Mouse (Mus musculus) heart, postnatal 25 days (tissue): ENCODE measurements around the gene Gnao1. TPM values are rescaled to one million over a fixed set of nuclear protein-coding genes. Genes with fewer than 3 reads are reported as not detected.

Experiments used
- DNase-seq: peaks from one replicate; pipeline ENCODE4 v3.0.0; 2022; ENCODE audit warnings: low spot score
- intact Hi-C: fragments of 180-260 bp; cut with DNase I; formaldehyde crosslinking; loops from one replicate; pipeline ENCODE4 v1.15.1; 2025
- total RNA-seq, 2 experiments: library from RNA; stranded (reverse); gene quantifications; 2 replicates each; pipeline ENCODE4 v1.2.3; 2021

Gnao1 gene
- total RNA-seq, 2 experiments from 2014 or later, result 26.0 to 27.4 TPM

DNA sequence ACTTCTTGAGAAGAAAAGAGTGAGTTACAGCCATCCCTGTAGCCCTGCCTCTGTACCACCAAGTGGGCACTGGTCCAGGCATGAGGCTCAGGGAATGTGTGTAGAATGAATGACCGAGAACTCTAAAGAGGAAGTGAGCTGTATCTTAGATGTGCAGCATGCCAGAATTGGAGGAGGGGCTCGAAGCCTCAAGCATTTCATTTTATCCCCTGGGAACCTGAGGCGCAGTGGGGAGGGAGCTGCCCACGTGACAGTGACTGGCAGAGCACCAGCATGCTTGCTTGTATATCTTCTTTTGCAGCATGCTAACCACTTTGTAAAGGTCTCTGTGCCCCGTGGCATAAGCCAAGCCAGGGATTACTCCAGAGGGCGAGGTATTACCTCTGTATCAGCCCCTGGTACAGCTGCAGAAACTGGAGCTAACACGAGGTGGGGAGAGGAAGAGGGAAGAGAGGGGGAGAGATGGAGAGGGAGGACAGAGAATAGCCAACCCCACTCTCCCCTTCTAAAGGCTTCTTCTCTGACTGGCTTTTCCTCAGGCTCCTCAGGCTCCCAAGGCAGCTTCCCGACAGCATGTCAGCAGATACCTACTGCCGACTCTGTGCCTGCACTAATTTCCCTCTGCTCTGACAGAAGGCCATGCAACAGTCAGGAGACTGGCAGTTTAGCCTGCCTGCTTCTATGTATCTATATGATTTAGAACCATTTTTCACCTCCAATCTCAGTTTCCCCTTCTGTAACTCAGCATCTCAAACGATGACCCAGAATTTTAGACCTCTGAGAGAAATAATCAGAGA lies 31.4 kb downstream of the Gnao1 start:
- DNase-seq, result peak; percentile 38
- intact Hi-C loops, result loop anchor here (5.0 to 10.0 kb wide), 3 partner anchors 91 to 246 kb away; no protein-coding TSS in a partner anchor

DNA sequence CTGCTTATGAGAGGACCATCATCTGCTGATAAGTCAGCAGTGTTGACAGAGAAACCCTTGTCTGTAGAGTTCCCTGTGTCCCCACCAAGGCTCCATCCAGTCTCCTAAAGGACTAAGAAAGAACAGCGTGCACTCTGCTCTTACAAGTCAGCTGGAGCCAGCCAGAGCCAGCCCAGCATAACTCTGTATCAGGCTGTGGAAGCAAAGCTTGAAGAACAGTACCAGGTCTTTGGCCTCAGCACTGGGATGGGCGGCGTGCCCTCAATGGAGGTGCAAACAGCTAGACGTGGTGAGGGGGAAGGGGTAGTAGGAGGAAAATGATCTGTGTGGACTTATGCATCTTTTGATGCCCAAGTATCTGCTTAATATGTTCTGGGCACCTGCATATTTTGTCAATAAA lies 32.8 kb downstream of the Gnao1 start:
- DNase-seq, result no peak
- intact Hi-C loops, result loop anchor here (5.0 to 10.0 kb wide), 3 partner anchors 90 to 248 kb away; no protein-coding TSS in a partner anchor

DNA sequence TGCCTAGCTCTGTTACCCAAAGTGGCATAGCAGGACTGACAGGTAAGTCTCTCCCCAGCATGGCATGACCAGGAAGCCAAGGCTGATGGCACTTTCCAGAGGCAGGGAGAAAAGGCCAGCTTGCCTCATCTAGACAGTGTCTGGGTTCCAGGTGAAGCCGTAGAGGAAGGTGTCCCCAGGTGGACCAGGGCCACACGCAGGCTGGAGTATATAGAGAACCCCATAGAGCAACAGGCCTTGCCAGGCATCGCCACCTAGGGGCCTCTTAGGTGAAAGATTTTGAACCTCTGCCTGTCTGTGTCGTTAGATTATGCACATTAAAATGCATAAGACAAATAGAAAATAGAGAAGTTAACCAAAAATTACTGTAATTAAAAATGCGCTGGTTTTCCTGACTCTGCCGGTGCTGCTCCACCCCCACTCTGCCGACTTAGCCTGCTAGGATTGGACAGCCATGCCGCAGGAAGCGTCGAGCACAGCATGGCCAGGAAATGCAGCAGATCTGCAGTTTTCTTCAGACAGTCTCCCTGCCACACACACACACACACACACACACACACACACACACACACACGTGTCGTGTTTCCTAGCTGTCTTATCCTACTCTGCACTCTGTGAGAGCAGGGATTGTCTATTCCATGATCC lies 34.2 kb downstream of the Gnao1 start:
- no peak for DNase-seq
- intact Hi-C loops, result loop anchor here (5.0 to 10.0 kb wide), 3 partner anchors 88 to 249 kb away; no protein-coding TSS in a partner anchor

DNA sequence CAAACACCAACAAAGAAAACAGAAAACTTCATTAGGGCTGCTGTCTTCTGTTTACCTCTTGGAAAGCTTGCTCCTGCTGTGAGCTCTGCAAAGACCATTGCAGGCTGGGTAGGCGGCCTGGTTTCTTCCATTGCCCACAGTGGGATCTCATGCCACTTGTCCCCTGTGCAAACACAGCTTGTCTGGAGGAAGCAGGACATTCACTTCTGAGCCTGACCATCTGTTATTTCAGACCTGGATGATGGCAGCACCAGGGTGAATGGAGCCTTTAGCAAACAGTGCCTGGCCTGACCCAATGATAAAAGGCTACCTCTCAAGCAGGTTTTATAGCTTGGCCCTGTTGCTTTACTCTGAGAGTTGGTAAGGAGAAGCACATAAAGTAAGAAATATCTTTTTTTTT lies 35.4 kb downstream of the Gnao1 start:
- DNase-seq, result no peak
- intact Hi-C loops, result loop anchor here (10.0 kb wide), 1 partner anchor 250 kb away; no protein-coding TSS in a partner anchor

DNA sequence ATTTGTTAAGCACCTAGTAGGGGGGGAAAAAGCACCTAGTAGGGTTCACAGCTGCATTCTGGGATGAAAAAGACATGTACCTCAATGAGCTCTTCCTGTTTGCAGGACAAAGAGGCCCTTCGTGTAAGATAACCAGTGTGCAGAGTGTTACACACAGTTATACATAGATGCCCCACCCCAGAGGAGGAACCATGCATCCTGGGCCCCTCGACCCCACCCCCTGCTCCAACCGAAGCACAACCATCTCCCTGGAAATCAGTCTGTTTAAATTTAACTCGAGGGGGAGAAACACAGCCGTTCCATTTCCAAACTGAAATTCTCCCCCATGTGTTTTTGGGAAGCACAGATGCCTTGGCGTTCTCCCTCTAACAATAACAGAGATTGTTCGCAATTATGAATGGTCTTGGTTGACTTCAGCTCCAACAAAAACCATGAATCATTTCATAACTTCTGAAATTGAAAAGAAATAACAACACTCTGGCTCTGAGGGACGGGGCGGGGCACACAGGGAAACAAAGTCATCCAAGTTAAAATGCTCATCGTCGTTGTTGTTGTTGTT lies 42.4 kb downstream of the Gnao1 start:
- intact Hi-C loops, result loop anchor here (2.0 kb wide), 1 partner anchor 17 kb away; no protein-coding TSS in a partner anchor

DNA sequence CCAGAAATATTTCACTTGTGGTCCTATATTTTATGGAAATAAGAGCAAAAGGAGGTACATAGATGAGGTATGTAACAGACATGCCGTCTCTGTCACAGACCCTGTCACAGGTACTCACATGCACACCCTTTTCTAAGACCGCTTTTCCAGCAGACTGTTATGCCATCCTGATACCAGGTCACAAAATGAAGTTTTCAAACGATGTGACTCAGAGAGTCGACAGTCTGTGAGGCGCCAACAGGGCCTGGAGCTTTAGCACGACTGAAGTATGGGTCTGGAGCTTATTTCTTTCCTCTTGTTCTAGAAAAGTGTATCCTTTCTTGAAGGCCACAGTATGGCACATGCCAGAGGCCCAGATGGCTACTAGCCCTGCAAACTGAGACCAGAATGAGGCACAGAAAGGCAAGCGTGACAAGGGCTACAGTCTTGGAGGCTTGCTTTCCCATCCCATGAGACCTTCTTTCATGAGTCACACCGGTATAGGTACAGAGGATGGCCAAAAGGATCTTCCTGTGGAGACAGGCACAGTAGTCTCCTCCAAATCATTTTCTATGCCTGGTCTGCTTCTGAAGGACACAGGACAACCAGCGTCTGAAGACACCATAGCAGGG lies 43.2 kb downstream of the Gnao1 start:
- no peak for DNase-seq
- intact Hi-C loops, result loop anchor here (2.0 kb wide), 1 partner anchor 16 kb away; no protein-coding TSS in a partner anchor

More for the DNA sequence above, 42.4 kb downstream of the Gnao1 start:
- DNase-seq, result no peak

DNA sequence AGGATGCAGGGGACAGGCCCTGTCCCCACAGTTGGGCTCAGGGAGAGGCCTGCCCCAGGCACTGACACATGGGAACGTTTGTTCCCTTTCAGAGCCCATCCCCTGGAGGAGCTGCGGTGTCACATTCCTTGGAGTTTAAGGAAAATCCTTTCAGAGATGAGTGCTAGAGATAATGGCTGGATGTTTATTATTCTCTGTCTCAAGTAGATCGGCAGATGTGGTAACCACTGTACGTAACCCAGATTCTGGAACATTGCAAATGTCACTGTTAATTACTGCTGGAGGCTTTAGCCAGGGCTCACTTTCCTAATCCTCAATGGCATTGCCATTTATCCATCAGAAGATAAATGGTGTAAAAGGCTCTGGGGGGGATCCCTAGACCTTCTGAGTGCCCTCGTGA lies 44.9 kb downstream of the Gnao1 start:
- no peak for DNase-seq
- intact Hi-C loops, result no loop called here

DNA sequence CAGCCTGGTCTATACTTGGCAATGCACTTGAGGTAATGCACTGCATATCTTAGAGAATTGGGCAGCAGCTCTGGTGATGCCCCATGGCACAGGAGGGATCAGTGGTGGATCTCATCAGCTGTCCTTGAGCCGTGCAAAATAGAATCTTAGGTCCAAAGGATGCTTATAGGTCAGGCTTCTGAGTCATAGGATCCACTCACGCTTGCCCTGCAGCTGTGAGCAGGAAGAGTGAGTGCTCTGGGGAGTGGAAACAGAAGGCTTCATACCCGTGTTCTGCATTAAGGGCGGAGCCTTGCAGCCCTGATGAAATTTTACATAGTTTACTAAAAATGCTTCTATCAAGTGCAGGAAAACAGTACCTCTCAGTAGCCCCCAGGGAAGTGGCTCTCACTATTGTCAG lies 45.5 kb downstream of the Gnao1 start:
- DNase-seq, result no peak
- intact Hi-C loops, result no loop called here

DNA sequence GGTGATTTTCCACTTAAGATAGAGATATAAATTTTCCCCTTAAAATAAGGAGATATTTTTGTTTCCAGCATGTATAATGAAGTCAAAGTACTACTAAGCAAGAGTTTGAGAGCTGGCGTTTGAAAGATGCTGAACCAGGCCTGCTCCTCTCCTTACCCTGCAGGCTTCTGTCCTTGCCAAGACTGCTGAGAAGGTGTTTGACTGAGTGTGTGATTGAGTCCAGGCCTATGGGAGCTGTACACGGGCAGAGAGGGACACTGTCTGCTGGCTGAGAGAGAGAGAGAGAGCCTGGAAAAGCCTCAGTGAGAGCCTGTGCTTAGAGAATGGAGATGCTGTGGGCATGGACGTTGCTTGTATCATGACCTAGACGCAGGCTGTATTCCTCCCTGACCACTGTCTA lies 47.4 kb downstream of the Gnao1 start:
- no peak for DNase-seq

DNA sequence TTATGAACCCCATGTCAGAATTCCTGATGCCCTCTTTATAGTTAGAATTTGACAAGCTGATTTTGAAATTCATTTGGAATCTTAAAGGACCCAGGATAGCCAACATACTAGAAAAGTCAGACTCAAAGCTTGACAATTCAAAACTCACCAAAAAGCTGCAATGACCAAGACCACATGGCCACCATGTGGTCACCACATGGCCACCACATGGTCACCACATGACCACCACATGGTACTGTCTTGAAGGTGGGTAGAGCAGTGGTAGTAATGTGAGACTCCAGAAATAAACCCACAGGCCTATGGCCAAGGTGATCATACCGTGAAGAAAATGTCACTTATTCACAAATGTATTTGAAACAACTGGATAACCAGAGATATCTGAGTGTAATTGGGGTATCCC lies 48.5 kb downstream of the Gnao1 start:
- DNase-seq, result no peak
- intact Hi-C loops, result no loop called here

More for the DNA sequence above, 47.4 kb downstream of the Gnao1 start:
- intact Hi-C loops, result no loop called here

DNA sequence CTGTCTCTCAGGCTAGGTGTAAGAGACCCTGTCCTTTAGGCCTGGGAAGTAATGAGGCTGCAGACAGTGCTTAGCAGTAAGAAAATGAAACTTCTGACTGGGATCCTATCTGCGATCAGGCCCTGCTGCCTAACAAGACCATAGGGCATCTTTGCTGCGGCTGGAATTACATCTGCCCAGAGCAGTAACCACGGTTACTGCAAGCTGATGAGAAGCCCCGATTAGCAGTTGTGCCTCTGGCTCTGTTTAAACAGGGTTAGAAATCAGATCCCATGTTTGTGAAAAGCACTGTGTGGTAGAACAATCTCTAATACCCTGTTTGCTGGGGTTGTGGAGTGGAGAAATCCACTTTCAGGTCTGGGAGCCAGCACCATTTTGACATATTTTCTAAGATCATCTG lies 50.3 kb downstream of the Gnao1 start:
- DNase-seq, result no peak
- intact Hi-C loops, result no loop called here

DNA sequence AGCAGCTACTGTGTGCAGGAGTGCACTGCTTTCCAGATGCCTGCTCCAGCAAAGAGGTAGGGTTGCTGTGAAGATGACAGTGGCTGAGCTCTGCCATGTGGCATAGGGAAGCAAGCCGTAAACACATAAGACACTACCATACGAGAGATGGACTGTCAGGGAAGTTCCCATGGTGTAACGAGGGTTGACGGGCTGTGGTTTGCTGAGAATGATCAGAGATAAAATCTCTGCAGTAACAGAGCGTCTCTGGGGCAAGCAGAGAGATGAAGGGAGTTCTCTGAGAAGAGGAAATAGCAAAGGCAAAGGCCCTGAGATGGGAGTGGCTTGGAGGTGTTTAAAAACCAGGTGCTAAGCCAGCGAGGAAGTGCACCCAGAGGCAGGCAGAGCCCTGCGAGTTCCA lies 54.3 kb downstream of the Gnao1 start:
- no peak for DNase-seq
- intact Hi-C loops, result no loop called here

DNA sequence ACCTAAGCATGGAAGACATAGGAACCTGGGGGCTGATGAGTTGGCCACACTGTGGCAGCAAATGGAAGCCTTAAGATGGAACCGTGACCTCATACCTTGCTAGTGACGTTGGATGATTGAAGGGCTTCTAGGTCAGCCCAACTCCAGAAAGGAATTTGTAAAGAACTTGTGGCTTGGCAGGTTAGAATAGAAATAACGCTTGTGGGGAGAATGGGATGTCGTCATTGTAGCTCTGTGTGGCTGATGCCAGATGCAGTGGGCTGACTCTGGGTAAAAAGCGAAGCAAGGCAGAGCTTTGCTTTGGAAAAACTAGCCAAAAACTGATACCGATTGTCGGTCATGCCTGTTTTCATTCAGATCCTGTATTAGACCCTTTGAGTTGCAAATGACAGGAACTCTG lies 56.5 kb downstream of the Gnao1 start:
- no peak for DNase-seq
- intact Hi-C loops, result no loop called here

DNA sequence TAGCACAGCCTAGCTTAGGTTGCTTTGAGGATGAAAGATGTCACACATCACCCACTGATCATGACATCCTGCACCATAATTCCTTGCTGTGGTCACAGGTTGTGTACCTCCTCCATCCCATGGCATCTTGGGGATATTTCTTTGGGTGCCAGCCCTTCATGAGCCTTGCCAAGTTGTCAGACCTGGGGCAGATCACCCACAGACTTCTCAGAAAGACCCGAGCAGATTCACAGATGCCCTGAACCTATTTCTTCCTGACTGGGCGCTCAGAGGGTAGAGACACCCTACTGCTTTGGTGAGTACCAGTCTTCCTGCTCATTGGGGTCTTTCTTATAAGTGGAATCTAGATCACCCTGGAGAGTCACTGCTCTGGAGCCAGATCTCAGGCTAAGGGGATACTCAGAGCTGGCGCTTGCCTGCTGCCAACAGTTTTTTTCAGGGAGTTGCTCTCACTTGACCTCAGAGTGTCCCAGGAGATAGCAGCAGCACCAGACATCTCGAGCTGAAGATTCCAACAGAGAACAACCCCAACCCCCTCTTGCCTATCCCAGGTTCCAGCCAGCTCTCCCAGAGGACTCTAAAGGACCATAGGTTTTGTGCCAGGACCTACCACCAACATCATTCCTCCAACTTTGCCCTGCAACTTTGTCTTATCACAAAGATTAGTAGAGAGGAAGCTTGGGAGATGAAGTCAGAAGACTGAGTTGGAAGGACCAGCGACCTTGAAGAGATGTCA lies 58.9 kb downstream of the Gnao1 start:
- intact Hi-C loops, result loop anchor here (2.0 kb wide), 1 partner anchor 16 kb away; no protein-coding TSS in a partner anchor
- DNase-seq, result peak; percentile 23

DNA sequence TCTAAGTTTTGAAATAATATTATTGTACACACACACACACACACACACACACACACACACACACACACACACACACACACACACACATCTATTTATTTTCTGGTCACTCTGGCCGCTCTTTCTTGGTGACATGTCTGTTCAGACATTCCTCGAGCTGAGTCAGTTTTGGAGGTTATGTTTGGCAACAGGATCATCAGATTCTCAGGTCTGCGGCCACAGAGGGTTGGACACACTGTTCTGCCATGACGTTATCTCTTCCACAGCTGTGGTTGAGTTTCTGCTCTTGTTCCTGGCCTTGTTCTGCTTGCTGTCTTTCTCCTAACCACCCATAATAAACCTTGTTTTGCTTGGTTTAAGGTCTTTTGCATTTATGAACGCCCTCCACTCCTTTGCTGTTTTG lies 61.5 kb downstream of the Gnao1 start:
- intact Hi-C loops, result no loop called here

DNA sequence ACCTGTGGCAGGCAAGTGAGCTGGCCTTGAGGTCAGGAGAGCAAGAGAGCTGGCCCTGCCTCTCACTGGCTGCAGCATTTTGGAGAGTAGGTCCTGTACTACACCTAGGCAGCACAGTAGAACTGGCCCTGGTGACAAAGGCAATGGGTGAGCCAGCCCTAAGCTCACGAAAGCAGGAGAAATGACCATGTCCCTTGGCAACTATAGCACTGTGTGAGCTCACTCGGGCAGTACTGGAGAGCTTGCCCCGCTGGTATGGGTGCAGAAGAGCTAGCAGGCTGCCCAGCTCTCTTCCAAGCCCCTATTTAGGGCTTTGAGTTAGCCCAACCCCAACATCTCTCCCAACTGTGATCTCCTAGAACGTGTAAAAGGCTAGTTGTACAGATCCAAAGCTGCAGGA lies 68.6 kb downstream of the Gnao1 start:
- intact Hi-C loops, result no loop called here

More for the DNA sequence above, 61.5 kb downstream of the Gnao1 start:
- peak; percentile 58 for DNase-seq

DNA sequence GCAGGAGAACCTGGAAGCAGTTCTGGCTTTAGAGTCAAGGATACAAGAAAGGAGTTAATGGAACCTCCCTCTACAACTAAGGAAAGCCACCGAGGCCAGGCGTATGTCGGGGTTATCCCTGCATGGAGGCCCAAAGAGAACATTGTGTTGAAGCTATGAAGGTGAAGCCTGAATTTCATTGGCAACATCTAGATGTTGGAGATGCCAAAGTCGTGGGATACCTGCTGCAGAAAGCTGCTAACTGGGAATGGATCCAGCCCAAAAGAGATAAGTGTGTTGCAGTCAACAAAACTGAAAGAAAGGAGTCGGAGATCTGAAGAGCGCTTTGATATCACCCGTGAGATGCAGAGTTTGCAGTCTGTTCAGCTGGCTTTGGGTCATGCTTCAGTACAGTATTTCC lies 70.2 kb downstream of the Gnao1 start:
- intact Hi-C loops, result no loop called here
- DNase-seq, result no peak

More for the DNA sequence above, 68.6 kb downstream of the Gnao1 start:
- DNase-seq, result no peak

DNA sequence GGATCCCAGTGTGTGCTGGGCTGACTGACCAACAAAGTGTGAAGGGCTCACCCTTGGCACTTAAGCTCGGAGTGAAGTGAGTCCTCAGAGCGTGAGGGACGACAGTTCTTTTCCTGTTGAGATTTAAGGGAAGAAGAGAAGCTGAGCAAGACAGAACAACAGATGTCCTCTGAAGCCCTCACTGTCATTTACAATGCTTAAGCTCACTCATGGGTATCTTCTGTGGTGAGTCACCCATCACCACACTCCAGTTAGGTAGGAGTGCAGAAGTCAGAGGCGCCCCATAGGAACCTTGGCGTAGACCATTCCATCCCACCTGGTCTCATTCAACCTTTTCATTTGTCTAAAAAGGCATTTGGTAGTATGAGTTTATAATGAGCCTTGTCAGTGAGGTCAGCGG lies 71.6 kb downstream of the Gnao1 start:
- intact Hi-C loops, result no loop called here
- no peak for DNase-seq

DNA sequence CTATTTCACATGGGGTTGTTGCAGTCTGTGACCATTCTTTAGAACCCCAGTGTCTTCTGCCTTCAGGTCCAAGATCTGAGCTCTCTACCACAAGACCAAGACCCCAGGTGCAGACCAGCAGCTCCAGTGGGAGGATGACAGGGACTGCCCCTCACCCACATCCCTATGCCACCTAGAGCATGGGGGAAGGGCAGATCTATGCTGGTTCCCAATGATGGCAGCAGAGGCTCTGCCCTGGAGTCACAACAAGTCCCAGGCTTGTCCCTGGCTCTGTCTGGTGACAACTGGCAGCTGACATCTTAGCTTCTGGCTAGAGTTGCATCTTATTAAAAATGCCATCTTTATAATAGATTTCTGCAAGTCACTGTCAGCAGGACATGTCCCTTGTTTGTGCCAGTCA lies 73.5 kb downstream of the Gnao1 start:
- DNase-seq, result no peak
- intact Hi-C loops, result no loop called here

DNA sequence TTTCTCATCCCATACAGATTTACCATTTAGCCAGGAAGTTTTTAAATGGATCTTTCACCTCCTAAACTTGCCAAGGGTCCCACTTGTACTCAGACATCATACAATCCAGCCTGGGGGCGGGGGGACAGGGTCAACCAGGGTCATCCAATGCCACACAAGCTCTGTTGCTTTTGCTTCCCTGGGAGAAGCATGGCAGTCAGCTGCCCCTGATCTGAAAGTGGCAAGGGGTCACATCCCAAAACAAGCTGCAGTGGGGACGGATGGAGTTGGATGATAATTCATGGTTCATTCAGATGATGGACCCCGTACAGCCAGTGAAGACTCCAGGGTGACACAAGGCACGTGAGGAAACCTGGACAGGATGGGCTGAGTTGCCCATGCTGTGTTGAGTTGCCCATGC lies 74.0 kb downstream of the Gnao1 start:
- intact Hi-C loops, result no loop called here
- no peak for DNase-seq
